Mouse (Mus musculus) myocyte (in vitro differentiated cells): ENCODE results near the gene Ppp1r15b.

Experiments used
- CEBPB ChIP-seq: IDR thresholded peaks from 2 replicates; pipeline ENCODE4 v1.6.1; 2011; ENCODE audit warnings: mild to moderate bottlenecking, moderate library complexity; ENCODE audit not compliant: poor library complexity, insufficient read depth, severe bottlenecking
- REST ChIP-seq: IDR thresholded peaks from one replicate; pipeline ENCODE4 v1.6.1; 2011; ENCODE audit warnings: mild to moderate bottlenecking, control low read depth, moderate library complexity; ENCODE audit not compliant: insufficient read depth, insufficient read length

DNA sequence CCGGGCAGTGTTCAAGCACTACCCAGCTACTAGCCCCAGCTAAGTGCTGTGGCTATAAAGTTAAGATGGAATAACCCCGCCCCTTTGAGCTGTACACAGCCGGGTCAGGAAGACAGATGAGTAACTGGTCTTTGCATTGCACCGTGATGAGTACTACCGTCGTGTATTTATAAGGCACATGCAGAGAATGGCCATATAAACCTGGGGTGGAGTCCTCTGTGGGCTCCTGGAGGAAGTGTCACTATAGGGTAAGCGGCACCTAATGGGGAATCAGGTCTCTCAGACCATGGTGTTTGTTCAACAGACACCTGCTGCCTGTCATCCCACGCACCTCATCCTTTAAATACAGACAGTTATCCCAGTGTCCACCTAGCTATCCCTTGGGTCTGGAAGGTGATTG is 32.0 kb downstream of the Ppp1r15b start:
- TF ChIP-seq REST, result no peak
- no peak for TF ChIP-seq CEBPB
